In genomic region chr12:65401728-65402419, GRCm38 (mm10) we compare ENCODE assay signal across 8 mouse cellular contexts.
DNase-seq lines count a peak whose midpoint lies in the region; ATAC-seq and TF ChIP-seq lines count a peak whose summit lies in the region.

No protein-coding gene starts in this region.

- no peaks in the 10 kb centered on the region for H3K36me3 ChIP-seq in lung, postnatal 0 days (ENCODE audit: insufficient read depth, low read length)
- H3K36me3 ChIP-seq in hindbrain, embryonic 12.5 days: no peaks in the 10 kb centered on the region
- H3K36me3 ChIP-seq in neural tube, embryonic 14.5 days (ENCODE audit: control insufficient read depth, insufficient read depth, low read length): no peaks in the 10 kb centered on the region
- no peaks in the 10 kb centered on the region for H3K36me3 ChIP-seq in thymus, adult 2 months (ENCODE audit: control insufficient read depth, insufficient read depth, low read length)

- H3K4me1 ChIP-seq in lung, postnatal 0 days (ENCODE audit: insufficient read depth, low read depth, low read length): no peaks in the 10 kb centered on the region
- H3K4me1 ChIP-seq in hindbrain, embryonic 12.5 days: no peaks in the 10 kb centered on the region
- no peaks in the 10 kb centered on the region for H3K4me1 ChIP-seq in neural tube, embryonic 14.5 days (ENCODE audit: control insufficient read depth, insufficient read depth, low read length)
- H3K4me1 ChIP-seq in thymus, adult 2 months (replicated peaks; ENCODE audit: control insufficient read depth, insufficient read depth, low read length): no peaks in the 10 kb centered on the region

- no peak overlapping the region for H3K4me3 ChIP-seq in lung, postnatal 0 days (ENCODE audit: low read depth, low read length)
- H3K4me3 ChIP-seq in hindbrain, embryonic 12.5 days: no peak overlapping the region
- no peak overlapping the region for H3K4me3 ChIP-seq in neural tube, embryonic 14.5 days (ENCODE audit: low read depth, low read length)
- H3K4me3 ChIP-seq in thymus, adult 2 months (ENCODE audit: control insufficient read depth, insufficient read depth, low read length): no peak overlapping the region

- no peak overlapping the region for H3K4me2 ChIP-seq in lung, postnatal 0 days (replicated peaks; ENCODE audit: low read depth, low read length)
- H3K4me2 ChIP-seq in hindbrain, embryonic 12.5 days (replicated peaks): no peak overlapping the region
- H3K4me2 ChIP-seq in neural tube, embryonic 14.5 days (ENCODE audit: low read depth, low read length): no peak overlapping the region

- H3K27ac ChIP-seq in lung, postnatal 0 days (ENCODE audit: low read length): no peak overlapping the region
- no peak overlapping the region for H3K27ac ChIP-seq in hindbrain, embryonic 12.5 days
- no peak overlapping the region for H3K27ac ChIP-seq in neural tube, embryonic 14.5 days (ENCODE audit: low read depth, low read length)
- H3K27ac ChIP-seq in thymus, adult 2 months (ENCODE audit: control insufficient read depth, insufficient read depth, low read length): no peak overlapping the region

- WGBS in lung, postnatal 0 days: 42% methylated on average over 8 of the region's 8 CpGs
- WGBS in hindbrain, embryonic 12.5 days: 45% methylated on average over 8 of the region's 8 CpGs
- WGBS in neural tube, embryonic 14.5 days: 43% methylated on average over 8 of the region's 8 CpGs
- 52% methylated on average over 8 of the region's 8 CpGs for WGBS in thymus, adult 2 months

- H3K27me3 ChIP-seq in lung, postnatal 0 days (replicated peaks; ENCODE audit: insufficient read depth, low read length): no peaks in the 10 kb centered on the region
- no peaks in the 10 kb centered on the region for H3K27me3 ChIP-seq in hindbrain, embryonic 12.5 days
- H3K27me3 ChIP-seq in neural tube, embryonic 14.5 days (ENCODE audit: control insufficient read depth, insufficient read depth, low read length): no peaks in the 10 kb centered on the region
- H3K27me3 ChIP-seq in thymus, adult 2 months (ENCODE audit: control insufficient read depth, insufficient read depth, low read length): no peaks in the 10 kb centered on the region

- no peak for TF ChIP-seq POLR2A in thymus, adult 2 months (IDR thresholded peaks at IDR 0.05; ENCODE audit: control insufficient read depth, extremely low read depth, insufficient read depth, low read length, poor library complexity)

- ATAC-seq in lung, postnatal 0 days: no peak
- peak; percentile 82 for ATAC-seq in hindbrain, embryonic 12.5 days (ENCODE audit: low FRiP score)
- peak; percentile 92 for ATAC-seq in neural tube, embryonic 14.5 days (ENCODE audit: low read depth)

- H3K9me3 ChIP-seq in lung, postnatal 0 days (ENCODE audit: low read length): no peaks in the 10 kb centered on the region
- no peaks in the 10 kb centered on the region for H3K9me3 ChIP-seq in hindbrain, embryonic 12.5 days (replicated peaks)
- no peaks in the 10 kb centered on the region for H3K9me3 ChIP-seq in neural tube, embryonic 14.5 days (ENCODE audit: control insufficient read depth, low read length)

- no peak for TF ChIP-seq EP300 in lung, postnatal 0 days (IDR thresholded peaks at IDR 0.05)

- peak; percentile 56 for TF ChIP-seq CTCF in lung, postnatal 0 days (IDR thresholded peaks at IDR 0.05)
- no peak for TF ChIP-seq CTCF in thymus, adult 2 months (IDR thresholded peaks at IDR 0.05; ENCODE audit: borderline replicate concordance, control insufficient read depth, extremely low read depth, insufficient read depth, low read length, poor library complexity)

- peak; percentile 49 for DNase-seq in lung, postnatal 0 days (ENCODE audit: low spot score)
- no peak for DNase-seq in lung, postnatal 14 days
- DNase-seq in cerebellum, postnatal 36 days: peak; percentile 15 to 30
- peak; percentile 60 to 76 for DNase-seq in layer of hippocampus, postnatal 14 days (ENCODE audit: low spot score in 2 of 2)
- DNase-seq in thymus, adult 2 months: no peak
- no peak for DNase-seq in urinary bladder, postnatal 4 days (ENCODE audit: low spot score in 2 of 2)

- H3K9ac ChIP-seq in lung, postnatal 0 days (replicated peaks; ENCODE audit: low read depth): no peak overlapping the region
- no peak overlapping the region for H3K9ac ChIP-seq in hindbrain, embryonic 12.5 days
- no peak overlapping the region for H3K9ac ChIP-seq in neural tube, embryonic 14.5 days (replicated peaks; ENCODE audit: low read depth, low read length)

Comparison
In these comparisons a context has a peak if more than half of its experiments do, and no peak if none do; other contexts are left out.
1. DNase-seq: peak in lung, postnatal 0 days (single experiment), cerebellum, postnatal 36 days (2 of 2) and layer of hippocampus, postnatal 14 days (2 of 2); none in lung, postnatal 14 days (single experiment), thymus, adult 2 months (single experiment) and urinary bladder, postnatal 4 days (0 of 2).